Mouse (Mus musculus) lung, adult 2 months (tissue): ENCODE results near the gene Gm11213. TPM values are rescaled to one million over a fixed set of nuclear protein-coding genes. Genes with fewer than 3 reads are reported as not detected.
A peak's percentile ranks its signal among the peaks of the same experiment; 100 is the strongest.

Source experiments
- DNase-seq: peaks from one replicate; pipeline ENCODE4 v3.0.0; 2022
- H3K4me1 ChIP-seq: fragments of 200-500 bp; 2 replicates; pipeline ENCODE4 v1.6.1; 2011; ENCODE audit warnings: low read length; ENCODE audit not compliant: control insufficient read depth, insufficient read depth
- H3K4me3 ChIP-seq: fragments of 200-500 bp; replicated peaks from 2 replicates; pipeline ENCODE3; 2011; ENCODE audit warnings: low read depth, mild to moderate bottlenecking, control low read depth, low read length; ENCODE audit errors: extremely low read depth
- CTCF ChIP-seq: fragments of 200-500 bp; IDR thresholded peaks from 2 replicates; pipeline ENCODE4 v1.5.1; 2011; ENCODE audit warnings: mild to moderate bottlenecking, low read length, control low read depth; ENCODE audit not compliant: insufficient read depth
- POLR2A ChIP-seq: fragments of 200-500 bp; IDR thresholded peaks from 2 replicates; pipeline ENCODE4 v1.6.1; 2011; ENCODE audit warnings: low read depth, mild to moderate bottlenecking, control low read depth, low read length, borderline replicate concordance; ENCODE audit errors: extremely low read depth
- WGBS: fragments of 180-500 bp; shearing (Covaris S2); methylation state at CpG from one replicate; pipeline ENCODE4 v1.1.7; 2018; 5-methylcytosine and 5-hydroxymethylcytosine counted together
- polyA plus RNA-seq: library from polyadenylated mRNA; depleted of rRNA; stranded (reverse); fragments of >200 nt; gene quantifications from 2 replicates; pipeline ENCODE4 v1.2.3, GENCODE M21; 2012; rRNA removed

Gm11213 gene
- not detected in 2 replicates for polyA plus RNA-seq

DNA sequence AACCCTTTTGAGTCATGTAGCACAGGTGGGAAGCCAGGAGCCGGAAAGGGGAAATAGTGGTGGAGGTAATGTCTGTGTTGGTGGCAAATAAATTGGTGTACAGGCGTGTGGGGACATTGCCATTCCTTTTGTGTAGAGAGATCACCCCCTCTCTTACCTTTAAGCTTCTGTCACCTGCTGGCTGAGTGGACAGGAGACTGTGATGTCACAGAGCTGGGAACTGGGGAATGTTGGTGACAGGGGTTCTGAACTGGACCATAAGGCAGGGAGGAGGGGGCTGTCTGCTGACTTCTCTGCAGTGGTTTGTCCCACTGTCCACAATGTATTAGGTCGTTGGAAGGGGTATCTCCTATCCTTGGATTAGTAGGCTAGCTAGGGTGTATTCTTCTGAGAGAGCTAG is at the start of gene Gm11213:
Gene Gm11213, minus strand, starts transcription at position 317 of the 400 bp plus-strand sequence.
- WGBS = 68% methylated on average over 3 of the region's 3 CpGs
- H3K4me1 ChIP-seq = no peaks in the 10 kb centered on the region

DNA sequence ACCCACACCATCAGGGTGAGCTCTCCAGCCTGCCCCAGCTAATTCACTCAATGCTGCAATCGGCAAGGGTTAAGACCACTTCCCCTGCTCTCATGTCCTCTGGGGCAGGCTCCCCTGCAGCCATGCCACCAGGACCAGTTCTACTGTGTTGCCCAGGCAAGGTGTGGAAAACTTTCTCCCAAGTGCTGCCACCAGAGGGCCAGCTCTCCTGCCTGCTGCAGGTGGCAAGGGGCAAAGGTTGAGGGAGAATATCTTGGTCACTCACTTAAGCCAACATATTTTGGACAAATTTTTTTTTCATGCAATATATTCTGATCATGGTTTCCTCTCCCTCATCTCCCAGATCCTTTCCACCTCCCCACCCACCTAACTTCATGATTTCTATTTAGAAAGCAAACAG is 49.3 kb upstream of the Gm11213 start:
- Histone ChIP-seq H3K4me3 (no peak overlapping the region), H3K4me1 (no peaks in the 10 kb centered on the region)
- WGBS = 69% methylated on average over 1 of the region's 1 CpGs
- no peak for DNase-seq
- TF ChIP-seq CTCF (0 out of 2 replicates have a peak, but pooled peaks have one; percentile 23), POLR2A (no peak)

More for the DNA sequence above, at the start of gene Gm11213:
- no peak for DNase-seq
- TF ChIP-seq POLR2A (no peak), CTCF (no peak)
- no peak within 1 kb of the TSS for H3K4me3 ChIP-seq

- TF ChIP-seq CTCF = no peak
- no peak for TF ChIP-seq POLR2A
- Histone ChIP-seq H3K4me3 (no peak overlapping the region), H3K4me1 (no peaks in the 10 kb centered on the region)
- no peak for DNase-seq
Observed at GRCm38 (mm10) chr4:63643956-63644726, 39.1 kb upstream of the Gm11213 start.

GRCm38 (mm10) chr4:63639842-63640241 is 34.8 kb upstream of the Gm11213 start:
- Histone ChIP-seq H3K4me3 (no peak overlapping the region), H3K4me1 (no peaks in the 10 kb centered on the region)
- DNase-seq = no peak
- WGBS = 49% methylated on average over 2 of the region's 2 CpGs
- TF ChIP-seq CTCF (no peak), POLR2A (no peak)

DNA sequence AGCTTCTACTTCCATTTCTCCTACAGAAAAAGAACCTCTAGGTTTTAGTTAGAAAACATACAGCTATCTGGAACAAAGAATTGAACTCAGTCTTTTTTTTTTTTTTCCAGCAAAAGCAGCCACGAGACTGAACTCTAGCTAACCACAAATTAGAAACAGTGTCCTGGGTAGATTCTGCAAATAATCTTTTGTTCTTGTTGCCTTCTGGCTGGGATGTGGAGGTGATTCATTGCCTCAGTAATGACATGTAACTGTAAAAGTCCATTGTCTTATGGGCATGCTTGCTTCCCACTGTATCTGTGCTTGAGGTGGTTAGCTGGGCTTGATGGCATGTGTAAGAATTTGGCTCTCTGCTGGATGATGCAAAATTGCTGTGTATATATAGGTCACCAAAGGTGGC is 33.5 kb upstream of the Gm11213 start:
- Histone ChIP-seq H3K4me3 (no peak overlapping the region), H3K4me1 (no peaks in the 10 kb centered on the region)
- no peak for TF ChIP-seq POLR2A
- TF ChIP-seq CTCF = no peak
- 38% methylated on average over 1 of the region's 1 CpGs for WGBS
- DNase-seq = no peak

- no peak for TF ChIP-seq POLR2A
- no peak for TF ChIP-seq CTCF
- Histone ChIP-seq H3K4me3 (no peak overlapping the region), H3K4me1 (no peaks in the 10 kb centered on the region)
- WGBS = 83% methylated on average over 2 of the region's 2 CpGs
- DNase-seq = no peak
Observed at GRCm38 (mm10) chr4:63633181-63633580, 28.1 kb upstream of the Gm11213 start.

- TF ChIP-seq POLR2A (no peak), CTCF (no peak)
- no peaks in the 10 kb centered on the region for H3K4me1 ChIP-seq
- no peak overlapping the region for H3K4me3 ChIP-seq
- WGBS = 75% methylated on average over 8 of the region's 8 CpGs
- DNase-seq = no peak
Observed at GRCm38 (mm10) chr4:63627111-63627510, 22.1 kb upstream of the Gm11213 start.

GRCm38 (mm10) chr4:63625563-63626080 is 20.6 kb upstream of the Gm11213 start:
- DNase-seq = no peak
- WGBS = 35% methylated on average over 3 of the region's 3 CpGs
- TF ChIP-seq CTCF = no peak
- no peak for TF ChIP-seq POLR2A
- no peak overlapping the region for H3K4me3 ChIP-seq
- H3K4me1 ChIP-seq = no peaks in the 10 kb centered on the region

GRCm38 (mm10) chr4:63622378-63622835 is 17.3 kb upstream of the Gm11213 start, which contains the start of gene Tex48:
Tex48 (minus strand) TSS chr4:63622428.
- peak; percentile 20 for DNase-seq
- WGBS = 54% methylated on average over 5 of the region's 5 CpGs
- no peaks in the 10 kb centered on the region for H3K4me1 ChIP-seq
- no peak within 1 kb of the TSS for H3K4me3 ChIP-seq
- TF ChIP-seq CTCF = peak; percentile 56
- no peak for TF ChIP-seq POLR2A

DNA sequence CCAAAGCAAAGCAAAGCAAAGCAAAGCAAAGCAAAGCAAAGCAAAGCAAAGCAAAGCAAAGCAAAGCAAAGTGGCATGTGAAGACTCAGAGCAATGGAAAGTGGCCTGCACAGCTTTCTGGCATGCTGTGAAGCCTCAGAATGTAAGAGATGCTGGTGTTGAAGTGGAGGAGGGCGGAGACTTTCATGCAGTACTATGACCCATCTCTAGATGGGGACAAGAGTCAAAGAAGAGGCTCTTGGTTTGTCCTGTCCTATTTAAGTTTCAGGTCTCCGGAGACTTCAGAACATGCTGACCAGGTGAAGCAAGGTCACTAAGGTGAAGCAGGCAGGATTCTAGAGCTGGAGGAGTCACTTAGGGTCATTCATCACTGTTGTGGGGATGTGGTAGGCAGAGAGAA is 16.8 kb upstream of the Gm11213 start:
- TF ChIP-seq CTCF (no peak), POLR2A (no peak)
- DNase-seq = no peak
- no peak overlapping the region for H3K4me3 ChIP-seq
- H3K4me1 ChIP-seq = no peaks in the 10 kb centered on the region
- WGBS = 67% methylated on average over 2 of the region's 2 CpGs

DNA sequence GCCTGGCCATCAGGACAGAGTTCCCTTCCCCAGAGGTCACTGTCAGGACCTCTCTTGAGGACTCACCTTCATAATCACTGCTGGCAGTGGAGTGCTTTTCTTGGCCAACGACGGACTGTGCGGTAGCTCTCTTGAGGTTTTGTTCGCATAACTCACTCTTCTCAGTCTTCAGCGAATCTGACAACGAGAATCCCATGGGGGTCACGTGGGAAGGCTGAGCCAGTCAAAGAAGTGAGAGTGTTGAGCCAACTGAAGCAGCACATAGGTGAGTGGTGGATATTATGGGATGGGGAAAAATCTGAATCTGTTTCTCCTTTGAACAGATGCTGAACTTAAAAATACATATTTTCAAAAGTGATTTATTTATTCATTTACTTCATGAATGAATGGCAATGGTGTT is 3.3 kb upstream of the Gm11213 start:
- no peak for DNase-seq
- H3K4me1 ChIP-seq = no peaks in the 10 kb centered on the region
- 64% methylated on average over 7 of the region's 7 CpGs for WGBS
- TF ChIP-seq CTCF (no peak), POLR2A (no peak)
- H3K4me3 ChIP-seq = no peak overlapping the region
